Mouse (Mus musculus) T-helper 17 cell (primary cell): ENCODE measurements around the gene Gm10322.

ENCODE experiments used
- in situ Hi-C, 2 experiments: fragments of 300-600 bp; cut with MboI, MseI; formaldehyde crosslinking; loops; 1 replicate in 1 of 2; 2 replicates in 1 of 2; pipeline ENCODE4 v1.15.1; 2025; ENCODE audit warnings: high pct_unique_total_duplicates in 2 of 2

Gm10322 gene

GRCm38 (mm10) chr10:59615981-59616520, at the start of gene Gm10322:
Gene Gm10322 (plus strand): TSS chr10:59616063.
- in situ Hi-C loops, result loop anchor here in 1 of 2 experiments (10.0 kb wide), 1 partner anchor 89 kb away; the partner anchor contains the start of gene Micu1

- in situ Hi-C loops, result no loop called here
These were observed 48.9 kb upstream of the Gm10322 start for GRCm38 (mm10) chr10:59566968-59567367.

- in situ Hi-C loops, result no loop called here
These were observed 47.0 kb upstream of the Gm10322 start for GRCm38 (mm10) chr10:59568665-59569480.

- in situ Hi-C loops, result no loop called here
These were observed 46.4 kb upstream of the Gm10322 start for GRCm38 (mm10) chr10:59569481-59569869.

- in situ Hi-C loops, result no loop called here
These were observed 45.5 kb upstream of the Gm10322 start for GRCm38 (mm10) chr10:59570360-59570759.

GRCm38 (mm10) chr10:59570780-59571179, 45.1 kb upstream of the Gm10322 start:
- in situ Hi-C loops, result no loop called here

- in situ Hi-C loops, result no loop called here
These were observed 44.6 kb upstream of the Gm10322 start for GRCm38 (mm10) chr10:59571273-59571672.

- in situ Hi-C loops, result no loop called here
These were observed 43.9 kb upstream of the Gm10322 start for GRCm38 (mm10) chr10:59571964-59572363.

- in situ Hi-C loops, result loop anchor here (25.0 kb wide), 2 partner anchors 786 to 1089 kb away; partner anchors contain the start of gene Ccdc138 (in 1 of the 2)
These were observed 39.6 kb upstream of the Gm10322 start for GRCm38 (mm10) chr10:59576305-59576704.

GRCm38 (mm10) chr10:59577871-59578801, 37.7 kb upstream of the Gm10322 start:
- in situ Hi-C loops, result loop anchor here (25.0 kb wide), 2 partner anchors 784 to 1091 kb away; partner anchors contain the start of gene Ccdc138 (in 1 of the 2)

- in situ Hi-C loops, result loop anchor here (25.0 kb wide), 2 partner anchors 783 to 1092 kb away; partner anchors contain the start of gene Ccdc138 (in 1 of the 2)
These were observed 36.2 kb upstream of the Gm10322 start for GRCm38 (mm10) chr10:59579645-59580044.

GRCm38 (mm10) chr10:59580593-59581149, 35.2 kb upstream of the Gm10322 start:
- in situ Hi-C loops, result loop anchor here (25.0 kb wide), 2 partner anchors 782 to 1093 kb away; partner anchors contain the start of gene Ccdc138 (in 1 of the 2)

GRCm38 (mm10) chr10:59581826-59582543, 33.9 kb upstream of the Gm10322 start:
- in situ Hi-C loops, result loop anchor here (25.0 kb wide), 2 partner anchors 780 to 1095 kb away; partner anchors contain the start of gene Ccdc138 (in 1 of the 2)

GRCm38 (mm10) chr10:59585621-59586020, 30.2 kb upstream of the Gm10322 start:
- in situ Hi-C loops, result loop anchor here (25.0 kb wide), 2 partner anchors 777 to 1098 kb away; partner anchors contain the start of gene Ccdc138 (in 1 of the 2)

- in situ Hi-C loops, result loop anchor here (25.0 kb wide), 2 partner anchors 775 to 1100 kb away; partner anchors contain the start of gene Ccdc138 (in 1 of the 2)
These were observed 29.0 kb upstream of the Gm10322 start for GRCm38 (mm10) chr10:59586821-59587220.

- in situ Hi-C loops, result loop anchor here (25.0 kb wide), 2 partner anchors 774 to 1101 kb away; partner anchors contain the start of gene Ccdc138 (in 1 of the 2)
These were observed 27.7 kb upstream of the Gm10322 start for GRCm38 (mm10) chr10:59588135-59588534.

- in situ Hi-C loops, result loop anchor here (25.0 kb wide), 2 partner anchors 773 to 1102 kb away; partner anchors contain the start of gene Ccdc138 (in 1 of the 2)
These were observed 26.4 kb upstream of the Gm10322 start for GRCm38 (mm10) chr10:59589420-59589819.

- in situ Hi-C loops, result loop anchor here (25.0 kb wide), 2 partner anchors 772 to 1103 kb away; partner anchors contain the start of gene Ccdc138 (in 1 of the 2)
These were observed 26.0 kb upstream of the Gm10322 start for GRCm38 (mm10) chr10:59589856-59590255.

- in situ Hi-C loops, result loop anchor here (25.0 kb wide), 2 partner anchors 772 to 1103 kb away; partner anchors contain the start of gene Ccdc138 (in 1 of the 2)
These were observed 25.3 kb upstream of the Gm10322 start for GRCm38 (mm10) chr10:59590606-59591005.
